Mouse (Mus musculus) limb, embryonic 11.5 days (tissue): Measurements from ENCODE around the gene Fam241b. TPM values are rescaled to one million over a fixed set of nuclear protein-coding genes. Genes with fewer than 3 reads are reported as not detected.

Experiments used
- ATAC-seq: fragments of 200-750 bp; cut with Nextera tagmentation; 2 replicates; pipeline ENCODE4 v1.8.0; 2017; ENCODE audit warnings: low read depth; ENCODE audit not compliant: insufficient number of reproducible peaks, low FRiP score, low TSS enrichment
- DNase-seq: peaks from one replicate; pipeline ENCODE4 v3.0.0-alpha.2; 2015; ENCODE audit warnings: low spot score
- H3K27ac ChIP-seq: fragments of 300-500 bp; sonication (generic); replicated peaks from 2 replicates; pipeline ENCODE4 v1.5.1; 2014; ENCODE audit warnings: low read depth, mild to moderate bottlenecking, low read length
- H3K27me3 ChIP-seq: fragments of 300-500 bp; sonication (generic); 2 replicates; pipeline ENCODE4 v1.6.1; 2014; ENCODE audit warnings: mild to moderate bottlenecking, low read length, mixed read lengths; ENCODE audit not compliant: control insufficient read depth, insufficient read depth
- H3K36me3 ChIP-seq: fragments of 300-500 bp; sonication (generic); 2 replicates; pipeline ENCODE4 v1.6.1; 2014; ENCODE audit warnings: mild to moderate bottlenecking, low read length, moderate library complexity, mixed read lengths; ENCODE audit not compliant: control insufficient read depth, insufficient read depth
- H3K4me1 ChIP-seq: fragments of 300-500 bp; sonication (generic); 2 replicates; pipeline ENCODE4 v1.6.1; 2014; ENCODE audit warnings: low read length, mixed read lengths; ENCODE audit not compliant: control insufficient read depth, insufficient read depth
- H3K4me2 ChIP-seq: fragments of 300-500 bp; sonication (generic); 2 replicates; pipeline ENCODE4 v1.6.1; 2014; ENCODE audit warnings: low read depth, mild to moderate bottlenecking, moderate library complexity; ENCODE audit not compliant: severe bottlenecking
- H3K4me3 ChIP-seq: fragments of 300-500 bp; sonication (generic); 2 replicates; pipeline ENCODE4 v1.5.1; 2014; ENCODE audit warnings: low read depth, low read length
- H3K9ac ChIP-seq: fragments of 300-500 bp; sonication (generic); 2 replicates; pipeline ENCODE4 v1.6.1; 2014; ENCODE audit warnings: mild to moderate bottlenecking, low read length
- H3K9me3 ChIP-seq: fragments of 300-500 bp; sonication (generic); 2 replicates; pipeline ENCODE4 v1.6.1; 2016; ENCODE audit warnings: low read length; ENCODE audit not compliant: control insufficient read depth
- WGBS: fragments of 180-500 bp; shearing (Covaris S2); extraction: QIAGEN DNeasy Blood & Tissue Kit; methylation state at CpG from one replicate; pipeline ENCODE4 v1.1.7; 2014; 5-methylcytosine and 5-hydroxymethylcytosine counted together
- polyA plus RNA-seq: library from polyadenylated mRNA; unstranded; fragments of >200 nt; fragmentation: Nextera tagmentation; extraction: Ambion mirVana; gene quantifications from 2 replicates; pipeline ENCODE4 v1.2.1, GENCODE M21; 2014

Fam241b gene
- polyA plus RNA-seq = 3.6 and 4.6 TPM in 2 replicates

DNA sequence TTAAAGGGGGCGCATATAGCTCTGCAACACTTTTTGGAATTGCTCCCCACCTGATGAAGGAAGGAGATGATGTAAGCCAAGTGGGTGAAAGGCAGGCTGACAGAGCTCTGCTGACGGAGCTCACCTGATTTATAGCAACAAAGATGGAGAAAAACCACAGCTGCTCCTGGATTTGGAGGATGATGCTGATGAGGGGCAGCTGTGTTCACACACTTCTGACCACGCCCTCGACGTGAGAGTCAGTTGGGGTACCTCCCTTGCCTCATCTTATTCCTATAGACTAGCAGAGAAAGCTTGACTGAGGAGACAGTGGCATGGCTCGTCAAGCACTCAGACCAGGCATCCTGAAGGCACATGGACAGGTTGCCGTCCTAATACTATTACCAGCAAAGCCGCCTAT, at the start of gene Fam241b:
Gene Fam241b (minus strand): TSS at position 101 of the 400 bp plus-strand sequence.
- Histone ChIP-seq H3K4me1 (no peaks in the 10 kb centered on the region), H3K4me3 (no peak within 1 kb of the TSS), H3K27ac (no peak within 1 kb of the TSS), H3K36me3 (no peaks in the 10 kb centered on the region), H3K9me3 (no peaks in the 10 kb centered on the region), H3K9ac (no peak within 1 kb of the TSS), H3K4me2 (no peak within 1 kb of the TSS), H3K27me3 (0 out of 2 replicates have a peak, but pooled peaks cover 2% of the 10 kb centered on the region)
- no peak for DNase-seq
- no peak for ATAC-seq
- WGBS = 60% methylated on average over 8 of the region's 8 CpGs

DNA sequence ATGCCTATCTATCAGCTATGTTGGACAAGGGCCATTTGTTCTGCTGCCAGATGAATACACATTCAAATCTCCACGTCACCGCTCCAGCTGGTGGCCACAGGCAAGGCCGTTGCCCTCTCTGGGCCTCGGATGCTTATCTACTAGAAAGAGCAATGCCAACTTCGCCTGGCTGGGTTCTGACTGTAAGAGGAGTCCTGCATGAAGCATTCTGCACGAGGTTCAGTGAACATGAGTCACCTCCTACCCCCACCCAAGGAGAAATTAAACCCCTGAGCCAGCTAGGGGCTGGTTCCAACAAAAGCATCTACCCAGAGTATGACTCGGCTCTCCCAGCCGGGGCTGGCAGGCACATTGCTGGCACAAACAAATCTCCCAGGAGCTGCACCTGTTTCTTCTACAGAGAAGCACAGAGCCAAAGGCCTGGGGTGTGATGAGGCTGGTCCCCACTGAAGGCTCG, 49.0 kb upstream of the Fam241b start:
- WGBS = 86% methylated on average over 9 of the region's 9 CpGs
- Histone ChIP-seq H3K4me3 (no peak overlapping the region), H3K27me3 (no peaks in the 10 kb centered on the region), H3K27ac (no peak overlapping the region), H3K9ac (no peak overlapping the region), H3K36me3 (no peaks in the 10 kb centered on the region), H3K4me2 (no peak overlapping the region), H3K4me1 (peaks cover 3% of the 10 kb centered on the region; the same call in 1 of the 2 replicates), H3K9me3 (no peaks in the 10 kb centered on the region)
- DNase-seq (no peak), ATAC-seq (no peak)

DNA sequence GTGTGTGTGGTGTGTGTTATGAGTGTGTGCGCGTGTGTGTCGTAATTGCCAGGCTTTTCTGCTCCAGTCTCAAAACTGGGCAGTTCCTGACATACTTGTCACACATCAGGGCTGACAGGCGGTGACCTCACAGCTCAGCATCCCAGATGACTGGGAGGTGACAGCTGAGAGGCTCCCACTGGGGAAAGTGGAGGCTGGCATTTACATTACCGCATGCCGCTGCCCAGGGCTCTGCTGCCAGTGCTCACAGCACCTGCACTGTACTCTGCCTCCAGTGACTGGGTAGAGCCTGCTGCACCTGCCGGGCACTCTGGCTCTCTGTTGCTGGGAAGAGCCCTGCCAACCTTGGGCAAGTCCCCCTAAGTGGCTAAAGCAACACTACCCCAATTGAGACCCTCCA, 47.1 kb upstream of the Fam241b start:
- no peak overlapping the region for H3K4me2 ChIP-seq
- ATAC-seq = no peak
- WGBS = 98% methylated on average over 7 of the region's 7 CpGs

DNA sequence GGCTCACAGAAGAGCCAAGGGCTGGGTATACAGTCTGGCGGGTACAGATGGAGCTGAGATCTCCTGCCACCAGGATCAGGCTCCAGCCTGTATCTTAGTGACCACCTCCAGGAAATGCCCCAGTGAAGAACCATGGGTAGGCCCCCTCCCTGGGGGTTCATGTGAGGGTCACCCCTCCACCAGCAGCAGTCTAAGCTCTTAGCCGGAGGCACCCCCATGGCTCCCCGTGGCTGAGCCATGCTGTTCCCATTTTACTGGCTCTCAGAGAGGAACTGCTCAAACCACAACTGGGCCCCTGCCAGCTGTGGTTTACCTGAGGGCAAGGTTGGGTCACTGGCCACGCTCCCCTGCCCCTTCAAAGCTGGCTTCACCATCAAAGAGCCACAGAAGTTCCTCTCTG, 46.2 kb upstream of the Fam241b start:
- H3K4me1 ChIP-seq = no peaks in the 10 kb centered on the region
- WGBS = 77% methylated on average over 4 of the region's 4 CpGs
- no peaks in the 10 kb centered on the region for H3K27me3 ChIP-seq
- no peaks in the 10 kb centered on the region for H3K36me3 ChIP-seq
- no peak overlapping the region for H3K9ac ChIP-seq
- no peak overlapping the region for H3K27ac ChIP-seq
- no peak overlapping the region for H3K4me2 ChIP-seq
- ATAC-seq (no peak), DNase-seq (no peak)
- no peaks in the 10 kb centered on the region for H3K9me3 ChIP-seq
- H3K4me3 ChIP-seq = no peak overlapping the region

More for the DNA sequence above, 47.1 kb upstream of the Fam241b start:
- no peak for DNase-seq
- no peak overlapping the region for H3K27ac ChIP-seq
- H3K4me3 ChIP-seq = no peak overlapping the region
- H3K9ac ChIP-seq = no peak overlapping the region
- H3K36me3 ChIP-seq = no peaks in the 10 kb centered on the region
- H3K27me3 ChIP-seq = no peaks in the 10 kb centered on the region
- no peaks in the 10 kb centered on the region for H3K9me3 ChIP-seq
- peaks cover 3% of the 10 kb centered on the region; the same call in 1 of the 2 replicates for H3K4me1 ChIP-seq

DNA sequence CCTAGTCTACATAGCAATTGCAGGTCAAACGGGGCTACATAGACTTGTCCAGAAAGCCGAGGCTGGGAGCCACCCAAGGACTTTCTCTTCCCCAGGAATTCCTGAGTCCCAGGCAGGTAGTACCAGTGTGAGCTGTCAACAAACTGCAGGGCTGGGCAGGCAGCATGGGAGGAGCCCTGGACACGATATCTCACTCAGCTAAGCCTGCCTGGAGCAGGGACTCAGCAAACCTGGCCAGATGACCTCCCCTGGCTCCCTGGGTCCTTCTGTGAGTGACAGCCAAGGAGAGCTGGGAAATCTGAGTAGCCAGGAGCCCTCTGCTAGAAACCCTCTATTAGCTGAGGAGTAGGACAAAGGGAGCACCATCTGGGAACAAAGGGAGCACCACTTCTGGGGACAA, 45.6 kb upstream of the Fam241b start:
- DNase-seq = no peak
- H3K9ac ChIP-seq = no peak overlapping the region
- WGBS = 66% methylated on average over 3 of the region's 3 CpGs
- no peaks in the 10 kb centered on the region for H3K36me3 ChIP-seq
- no peaks in the 10 kb centered on the region for H3K9me3 ChIP-seq
- ATAC-seq = no peak
- no peaks in the 10 kb centered on the region for H3K4me1 ChIP-seq
- no peak overlapping the region for H3K4me2 ChIP-seq
- no peak overlapping the region for H3K4me3 ChIP-seq
- H3K27me3 ChIP-seq = no peaks in the 10 kb centered on the region
- no peak overlapping the region for H3K27ac ChIP-seq

DNA sequence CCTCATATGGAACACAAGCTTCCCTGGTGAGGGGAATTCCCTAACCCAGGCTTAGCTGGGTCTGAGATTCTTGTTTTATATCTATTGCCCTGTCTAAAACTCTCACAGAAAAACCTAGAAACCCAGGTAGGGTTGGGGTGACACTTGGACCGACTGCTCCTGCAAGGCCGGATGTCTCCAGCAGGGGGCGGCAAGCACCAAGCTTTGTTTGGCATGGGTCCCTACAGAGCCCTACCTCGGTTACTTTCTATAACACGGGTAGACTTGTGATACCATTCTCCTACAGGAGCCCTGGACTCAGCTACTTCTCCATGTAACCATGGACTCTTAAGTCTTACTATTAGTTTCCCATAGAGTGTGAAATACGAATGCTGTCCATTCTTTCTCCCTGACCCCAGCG, 43.2 kb upstream of the Fam241b start:
- H3K4me3 ChIP-seq = no peak overlapping the region
- H3K4me2 ChIP-seq = no peak overlapping the region
- peak; percentile 90 for DNase-seq
- H3K9me3 ChIP-seq = no peaks in the 10 kb centered on the region
- no peak for ATAC-seq
- no peaks in the 10 kb centered on the region for H3K36me3 ChIP-seq
- no peak overlapping the region for H3K9ac ChIP-seq
- no peak overlapping the region for H3K27ac ChIP-seq
- H3K4me1 ChIP-seq = no peaks in the 10 kb centered on the region
- 20% methylated on average over 7 of the region's 7 CpGs for WGBS
- no peaks in the 10 kb centered on the region for H3K27me3 ChIP-seq

DNA sequence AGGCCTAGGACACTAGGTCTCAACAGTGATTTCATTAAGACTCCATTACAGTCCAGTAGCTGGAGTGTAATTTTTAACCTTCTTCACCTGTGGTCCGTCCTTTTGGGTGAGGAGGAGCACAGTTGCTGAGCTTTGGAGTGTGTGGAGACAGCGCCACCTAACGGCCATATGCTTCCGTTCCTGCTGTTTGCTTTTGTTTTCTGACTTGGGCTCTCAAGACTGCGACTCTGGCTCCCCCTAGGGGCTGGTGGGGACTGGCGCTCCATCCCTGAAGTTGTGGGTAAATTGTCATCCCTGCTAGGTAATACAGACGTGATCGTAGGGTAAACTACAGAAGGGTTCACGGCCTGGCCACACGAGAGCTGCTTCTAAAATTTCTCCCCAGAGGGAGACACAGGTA, 39.3 kb upstream of the Fam241b start:
- ATAC-seq = no peak
- WGBS = 3% methylated on average over 10 of the region's 10 CpGs
- peak; percentile 99 for DNase-seq

DNA sequence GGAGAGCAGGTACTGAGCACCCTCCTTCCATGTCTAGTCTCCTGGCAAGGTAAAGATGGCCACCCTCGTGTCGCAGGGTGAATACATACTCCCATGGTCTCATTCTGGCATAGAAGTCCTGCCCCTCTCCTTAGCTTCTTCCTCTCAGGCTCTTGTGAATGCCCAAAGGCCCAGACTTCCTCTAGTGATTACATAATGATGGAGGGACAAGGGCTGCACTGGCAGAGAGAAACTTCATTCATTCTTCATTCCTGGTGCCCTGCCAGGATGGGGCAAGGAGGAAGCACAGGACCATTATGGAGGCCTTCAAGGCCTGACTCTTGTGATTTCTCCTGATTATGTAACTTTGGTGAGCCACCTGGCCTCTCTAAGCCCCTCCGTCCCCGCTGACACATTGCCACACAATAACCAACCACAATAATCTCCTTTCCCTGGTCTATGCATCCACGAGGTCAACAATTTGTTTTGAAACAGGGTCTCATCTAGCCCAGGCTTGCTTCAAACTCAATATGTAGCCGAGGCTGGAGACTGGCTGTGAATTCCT, 38.8 kb upstream of the Fam241b start:
- no peak overlapping the region for H3K9ac ChIP-seq
- no peaks in the 10 kb centered on the region for H3K9me3 ChIP-seq
- WGBS = 74% methylated on average over 6 of the region's 6 CpGs
- H3K27me3 ChIP-seq = no peaks in the 10 kb centered on the region
- H3K36me3 ChIP-seq = no peaks in the 10 kb centered on the region
- ATAC-seq (no peak), DNase-seq (no peak)
- no peak overlapping the region for H3K27ac ChIP-seq
- H3K4me3 ChIP-seq = no peak overlapping the region
- no peaks in the 10 kb centered on the region for H3K4me1 ChIP-seq
- H3K4me2 ChIP-seq = no peak overlapping the region

More for the DNA sequence above, 39.3 kb upstream of the Fam241b start:
- Histone ChIP-seq H3K36me3 (no peaks in the 10 kb centered on the region), H3K9me3 (no peaks in the 10 kb centered on the region), H3K4me1 (no peaks in the 10 kb centered on the region), H3K4me2 (no peak overlapping the region), H3K9ac (no peak overlapping the region), H3K27ac (no peak overlapping the region), H3K4me3 (no peak overlapping the region), H3K27me3 (no peaks in the 10 kb centered on the region)

DNA sequence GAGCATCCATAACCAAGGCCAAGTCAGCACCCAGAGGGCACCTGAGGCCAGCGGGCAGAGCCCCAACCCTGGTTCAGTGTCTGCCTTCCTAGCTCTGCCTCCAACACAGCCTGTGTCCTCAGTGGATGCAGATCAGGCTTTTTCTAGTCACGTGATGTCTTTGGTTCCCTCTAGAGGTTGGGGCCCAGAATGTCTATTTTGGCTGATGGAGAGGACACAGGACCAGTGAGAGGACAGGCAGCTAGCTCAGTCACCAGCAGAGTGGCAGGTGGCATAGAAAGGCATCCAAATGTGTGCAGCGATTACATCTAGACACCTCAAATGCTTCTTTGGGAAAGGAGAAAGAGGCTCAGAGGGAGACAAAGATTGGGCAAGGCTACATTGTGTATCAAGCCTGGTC, 38.0 kb upstream of the Fam241b start:
- no peak overlapping the region for H3K4me2 ChIP-seq
- no peak overlapping the region for H3K27ac ChIP-seq
- H3K9me3 ChIP-seq = no peaks in the 10 kb centered on the region
- H3K9ac ChIP-seq = no peak overlapping the region
- no peaks in the 10 kb centered on the region for H3K27me3 ChIP-seq
- no peak overlapping the region for H3K4me3 ChIP-seq
- 50% methylated on average over 3 of the region's 3 CpGs for WGBS
- H3K36me3 ChIP-seq = no peaks in the 10 kb centered on the region
- DNase-seq = no peak
- ATAC-seq = no peak
- no peaks in the 10 kb centered on the region for H3K4me1 ChIP-seq
